ENCODE assay signal across 15 mouse cellular contexts in the genomic region with DNA sequence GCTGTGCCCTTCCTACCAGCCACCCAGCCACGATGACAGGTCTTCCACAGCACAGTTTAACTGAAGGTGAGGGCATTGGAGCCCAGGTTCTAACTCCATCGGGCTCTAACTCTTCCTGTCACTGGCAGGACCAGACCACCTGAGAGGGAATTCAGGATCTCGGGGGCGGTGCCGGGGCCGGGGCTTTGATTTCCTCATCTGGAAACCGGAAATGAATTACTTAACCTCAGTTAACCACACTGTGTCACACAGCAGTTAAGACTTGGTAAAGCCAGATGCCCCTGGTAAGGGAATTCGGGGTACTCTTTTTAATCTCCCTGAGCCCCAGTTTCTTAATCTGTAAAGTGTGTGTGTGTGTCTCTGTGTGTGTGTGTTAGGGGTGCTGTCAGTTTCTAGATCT.
A peak's percentile ranks its signal among the peaks of the same experiment; 100 is the strongest.
DNase-seq lines count a peak whose midpoint lies in the region; ATAC-seq and TF ChIP-seq lines count a peak whose summit lies in the region.
"Had no signal": no experiment of that assay in that cellular context is flagged by ENCODE, and none has a peak within 500 bp of the region (broad histone marks: within the 10 kb centered on the region; RNA-seq: fewer than 3 reads in every experiment).

No protein-coding gene starts in this region.

- 22% methylated on average over 8 of the region's 8 CpGs for WGBS in embryonic facial prominence, embryonic 13.5 days
- WGBS in embryonic facial prominence, embryonic 10.5 days: 56% methylated on average over 8 of the region's 8 CpGs
- 49% methylated on average over 8 of the region's 8 CpGs for WGBS in limb, embryonic 10.5 days

- no peak overlapping the region for H3K27ac ChIP-seq in embryonic facial prominence, embryonic 13.5 days
- no peak overlapping the region; the same call in 1 of the 2 replicates for H3K27ac ChIP-seq in embryonic facial prominence, embryonic 10.5 days (replicated peaks)
- H3K27ac ChIP-seq in layer of hippocampus, adult 2 months: peak overlapping the region; percentile 37; the same call in 1 of the 2 replicates
- peak overlapping the region; percentile 56; the same call in 1 of the 2 replicates for H3K27ac ChIP-seq in limb, embryonic 10.5 days
- H3K27ac ChIP-seq: embryonic facial prominence, embryonic 15.5 days; kidney, postnatal 0 days; liver, embryonic 14.5 days; midbrain, embryonic 15.5 days had no signal

- no peaks in the 10 kb centered on the region for H3K36me3 ChIP-seq in embryonic facial prominence, embryonic 13.5 days
- no peaks in the 10 kb centered on the region for H3K36me3 ChIP-seq in embryonic facial prominence, embryonic 10.5 days (replicated peaks)
- no peaks in the 10 kb centered on the region for H3K36me3 ChIP-seq in limb, embryonic 10.5 days
- H3K36me3 ChIP-seq: embryonic facial prominence, embryonic 15.5 days; hindbrain, embryonic 10.5 days; midbrain, embryonic 15.5 days had no signal

- no peak overlapping the region for H3K4me2 ChIP-seq in embryonic facial prominence, embryonic 13.5 days
- H3K4me2 ChIP-seq: embryonic facial prominence, embryonic 15.5 days; midbrain, embryonic 15.5 days had no signal

- H3K27me3 ChIP-seq in embryonic facial prominence, embryonic 13.5 days: no peaks in the 10 kb centered on the region
- peaks cover 16% of the 10 kb centered on the region for H3K27me3 ChIP-seq in embryonic facial prominence, embryonic 10.5 days (replicated peaks; ENCODE audit: low read depth, poor library complexity, severe bottlenecking)
- no peaks in the 10 kb centered on the region; the same call in 1 of the 2 replicates for H3K27me3 ChIP-seq in limb, embryonic 10.5 days (ENCODE audit: low read depth, poor library complexity, severe bottlenecking)
- H3K27me3 ChIP-seq: embryonic facial prominence, embryonic 15.5 days; midbrain, embryonic 15.5 days had no signal

- H3K9ac ChIP-seq in embryonic facial prominence, embryonic 13.5 days: 0 out of 2 replicates have a peak overlapping the region, but pooled peaks have one; percentile 32
- H3K9ac ChIP-seq: embryonic facial prominence, embryonic 15.5 days; forebrain, postnatal 0 days; liver, embryonic 14.5 days; midbrain, embryonic 15.5 days had no signal

- ATAC-seq in embryonic facial prominence, embryonic 13.5 days (ENCODE audit: insufficient number of reproducible peaks, insufficient read depth, low FRiP score, low TSS enrichment, low read depth): no peak
- ATAC-seq in inflammation-experienced regulatory T-cells, adult 6 months: no peak
- ATAC-seq: forebrain, postnatal 0 days; midbrain, embryonic 15.5 days had no signal

- no peak for DNase-seq in embryonic facial prominence, embryonic 10.5 days (ENCODE audit: low spot score)
- no peak for DNase-seq in layer of hippocampus, adult 2 months (ENCODE audit: low spot score in 2 of 2)
- DNase-seq in layer of hippocampus, adult 18-20 months (ENCODE audit: low spot score in 2 of 2): no peak
- peak; percentile 14 to 21 for DNase-seq in B cell, adult 2 months
- no peak for DNase-seq in limb, embryonic 10.5 days (ENCODE audit: low spot score)
- no peak for DNase-seq in layer of hippocampus, adult 11-12 months (ENCODE audit: low spot score)
- DNase-seq: cerebellum, postnatal 14 days; forebrain, postnatal 0 days had no signal

- H3K4me3 ChIP-seq in embryonic facial prominence, embryonic 13.5 days: no peak overlapping the region
- H3K4me3 ChIP-seq in embryonic facial prominence, embryonic 10.5 days: no peak overlapping the region
- no peak overlapping the region for H3K4me3 ChIP-seq in layer of hippocampus, adult 2 months
- no peak overlapping the region for H3K4me3 ChIP-seq in limb, embryonic 10.5 days
- H3K4me3 ChIP-seq: embryonic facial prominence, embryonic 15.5 days; hindbrain, embryonic 10.5 days; midbrain, embryonic 15.5 days had no signal

- peaks cover 60% of the 10 kb centered on the region for H3K4me1 ChIP-seq in embryonic facial prominence, embryonic 13.5 days
- H3K4me1 ChIP-seq in embryonic facial prominence, embryonic 10.5 days: peaks cover 97% of the 10 kb centered on the region
- peaks cover 66% of the 10 kb centered on the region for H3K4me1 ChIP-seq in limb, embryonic 10.5 days

- TF ChIP-seq CTCF in layer of hippocampus, adult 2 months (conservative IDR thresholded peaks at IDR 0.05): no peak

- no peaks in the 10 kb centered on the region for H3K9me3 ChIP-seq in embryonic facial prominence, embryonic 13.5 days
- no peaks in the 10 kb centered on the region for H3K9me3 ChIP-seq in embryonic facial prominence, embryonic 10.5 days
- H3K9me3 ChIP-seq in limb, embryonic 10.5 days (replicated peaks): no peaks in the 10 kb centered on the region
- H3K9me3 ChIP-seq: embryonic facial prominence, embryonic 15.5 days; hindbrain, embryonic 10.5 days; midbrain, embryonic 15.5 days had no signal

Comparison
In these comparisons a context has a peak if more than half of its experiments do, and no peak if none do; other contexts are left out.
1. H3K27ac ChIP-seq: peak in layer of hippocampus, adult 2 months (single experiment) and limb, embryonic 10.5 days (single experiment); none in embryonic facial prominence, embryonic 13.5 days (single experiment) and embryonic facial prominence, embryonic 10.5 days (single experiment).
2. DNase-seq: peak in B cell, adult 2 months (2 of 2); none in embryonic facial prominence, embryonic 10.5 days (single experiment), layer of hippocampus, adult 2 months (0 of 2), layer of hippocampus, adult 18-20 months (0 of 2), limb, embryonic 10.5 days (single experiment) and layer of hippocampus, adult 11-12 months (single experiment).